Comparison of ENCODE assay signal across 25 mouse cellular contexts in the genomic region with DNA sequence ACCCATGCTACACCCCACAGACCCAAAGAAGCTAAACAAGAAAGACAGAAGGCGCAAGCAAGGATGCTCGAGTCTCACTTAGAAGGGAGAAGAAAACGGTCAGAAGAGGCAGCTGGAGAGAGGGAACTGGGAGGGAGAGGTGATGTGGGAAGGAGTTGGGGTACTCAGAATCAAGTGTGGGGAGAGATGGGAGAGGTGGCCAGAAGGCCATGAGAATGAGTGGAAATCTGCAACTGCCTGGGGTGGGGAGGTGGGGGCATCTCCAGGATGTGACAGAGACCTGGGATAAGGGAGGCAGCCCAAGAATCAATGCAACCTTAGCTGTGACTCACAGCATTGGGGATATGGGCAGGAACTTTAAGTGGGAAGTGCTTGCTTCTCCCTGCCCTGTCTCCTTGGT. TPM values are rescaled to one million over a fixed set of nuclear protein-coding genes. Genes with fewer than 3 reads are reported as not detected.
"Had no signal": no experiment of that assay in that cellular context is flagged by ENCODE, and none has a peak within 500 bp of the region (broad histone marks: within the 10 kb centered on the region; RNA-seq: fewer than 3 reads in every experiment).

No protein-coding gene starts in this region.

- H3K27me3 ChIP-seq: neural tube, embryonic 12.5 days; neural tube, embryonic 13.5 days; neural tube, embryonic 15.5 days; stomach, embryonic 15.5 days had no signal

- H3K9ac ChIP-seq: neural tube, embryonic 12.5 days; neural tube, embryonic 13.5 days; neural tube, embryonic 15.5 days; stomach, embryonic 15.5 days had no signal

- H3K4me1 ChIP-seq: neural tube, embryonic 12.5 days; neural tube, embryonic 13.5 days; stomach, embryonic 15.5 days had no signal

- H3K36me3 ChIP-seq: neural tube, embryonic 12.5 days; neural tube, embryonic 13.5 days; neural tube, embryonic 15.5 days; stomach, embryonic 15.5 days had no signal

- DNase-seq: retina, postnatal 1 day; right cerebral cortex, adult 18-20 months; right cerebral cortex, postnatal 14 days; right cerebral cortex, postnatal 25 days; right cerebral cortex, postnatal 4 days; spleen, adult 18-20 months; thymus, adult 18-20 months; thymus, adult 2 months; thymus, postnatal 14 days; thymus, postnatal 25 days; thymus, postnatal 36 days; thymus, postnatal 4 days had no signal

- H3K4me2 ChIP-seq: neural tube, embryonic 12.5 days; neural tube, embryonic 13.5 days; neural tube, embryonic 15.5 days; stomach, embryonic 15.5 days had no signal

- H3K4me3 ChIP-seq: neural tube, embryonic 12.5 days; neural tube, embryonic 13.5 days; neural tube, embryonic 15.5 days; stomach, embryonic 15.5 days had no signal

- H3K9me3 ChIP-seq: neural tube, embryonic 12.5 days; neural tube, embryonic 13.5 days; neural tube, embryonic 15.5 days; stomach, embryonic 15.5 days had no signal

- H3K27ac ChIP-seq: neural tube, embryonic 12.5 days; neural tube, embryonic 13.5 days; neural tube, embryonic 15.5 days; stomach, embryonic 15.5 days; stomach, postnatal 0 days had no signal

RNA-seq across cellular contexts. Expression of a gene that starts 31.5 kb away (rescaled TPM):
- total RNA-seq: neutrophil, adult 5-6 weeks had no signal
- polyA plus RNA-seq: neural tube, embryonic 11.5 days; neural tube, embryonic 13.5 days; neural tube, embryonic 14.5 days; neural tube, embryonic 15.5 days; small intestine, adult 2 months; spleen, adult 2 months; stomach, embryonic 14.5 days; stomach, embryonic 15.5 days; stomach, embryonic 16.5 days; stomach, postnatal 0 days; thymus, adult 2 months; thymus, postnatal 0 days had no signal
